Mouse (Mus musculus) R1 (cell line): ENCODE results near the gene Olfr723.
"Not testable (repeated sequence)": the region's sequence is repeated elsewhere in the genome, so short reads cannot be mapped to it uniquely, and the experiment has no call there.

ENCODE experiments used
- DNase-seq: peaks from one replicate; pipeline ENCODE4 v3.0.0-alpha.2; 2018; ENCODE audit warnings: low read depth, low spot score

Gene Olfr723

DNA sequence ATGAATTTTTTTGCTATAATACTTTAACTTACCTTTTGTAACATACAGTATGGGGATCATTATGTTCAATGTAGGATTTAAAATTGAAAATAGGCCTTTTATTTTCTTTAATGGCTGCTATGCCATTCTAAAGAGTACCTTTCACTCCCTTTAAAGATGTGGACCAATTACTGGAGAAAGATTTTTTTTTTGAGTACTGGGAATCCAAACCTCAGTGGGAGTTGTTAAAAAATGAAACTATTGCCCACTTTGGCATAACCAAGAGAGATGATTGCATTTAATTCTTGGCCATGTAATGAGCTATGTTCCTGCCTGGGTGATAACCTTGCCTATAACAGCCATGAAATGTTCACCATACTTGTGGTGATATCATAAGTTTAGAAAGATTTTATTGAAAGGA is at the start of gene Olfr723:
TSS of gene Olfr723 (minus strand) at position 101 of the 400 bp plus-strand sequence.
- DNase-seq = not testable (repeated sequence)

- not testable (repeated sequence) for DNase-seq
These were observed 31.6 kb upstream of the Olfr723 start, which contains the start of gene Olfr724 for GRCm38 (mm10) chr14:49963174-49963573. Gene Olfr724, minus strand, starts transcription at chr14:49963274.

DNA sequence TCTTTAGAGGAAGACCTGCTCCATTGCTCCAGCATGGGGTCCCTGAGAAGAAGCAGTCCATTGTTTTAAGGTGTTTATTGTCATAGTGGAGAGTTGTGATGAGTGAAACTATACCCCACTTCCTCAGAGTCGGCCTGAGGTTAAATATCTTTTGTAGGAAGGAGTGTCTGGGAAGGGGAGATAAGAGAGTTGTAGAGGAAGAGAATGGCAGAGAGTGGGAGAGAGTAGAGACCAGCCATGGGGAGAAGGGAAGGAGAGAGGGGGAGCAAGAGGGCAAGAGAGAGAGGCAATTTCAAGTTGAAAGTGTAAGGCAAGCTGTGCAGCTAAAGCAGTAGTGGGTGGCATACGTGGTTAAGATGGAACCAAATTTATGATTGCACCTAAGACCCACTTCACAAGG is 24.3 kb upstream of the Olfr723 start:
- no peak for DNase-seq

DNA sequence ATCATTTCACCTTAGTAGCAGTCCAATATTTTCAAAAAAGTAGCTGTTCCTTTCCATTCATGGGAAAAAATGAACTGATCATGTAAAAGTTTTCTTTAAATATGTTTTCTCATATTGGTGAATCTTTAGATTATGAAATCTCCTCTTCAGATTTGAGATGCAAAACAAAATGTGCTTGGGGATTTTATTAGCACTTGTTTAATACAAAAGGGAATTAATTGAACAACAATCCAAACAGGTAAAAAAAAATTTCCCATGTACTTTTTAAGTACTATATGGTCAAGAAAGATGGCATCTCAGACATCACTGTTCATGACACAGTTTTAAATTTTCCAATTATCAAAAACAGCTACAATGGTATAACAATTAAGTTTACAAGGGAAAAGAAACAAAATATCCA is 29.7 kb downstream of the Olfr723 start, which contains the start of gene Olfr722:
TSS of gene Olfr722 (minus strand) at position 101 of the 400 bp plus-strand sequence.
- DNase-seq = no peak
